Mouse (Mus musculus): ENCODE data around the gene Hsf5. TPM values are rescaled to one million over a fixed set of nuclear protein-coding genes. Genes with fewer than 3 reads are reported as not detected.

Gene Hsf5
- total RNA-seq, 2 experiments from 2014 or later, result 0.47 to 0.66 TPM

- DNase-seq (ENCODE audit: low spot score in 2 of 2), result no peak
These were observed 69.4 kb downstream of the Hsf5 start for GRCm38 (mm10) chr11:87686407-87686806.

DNA sequence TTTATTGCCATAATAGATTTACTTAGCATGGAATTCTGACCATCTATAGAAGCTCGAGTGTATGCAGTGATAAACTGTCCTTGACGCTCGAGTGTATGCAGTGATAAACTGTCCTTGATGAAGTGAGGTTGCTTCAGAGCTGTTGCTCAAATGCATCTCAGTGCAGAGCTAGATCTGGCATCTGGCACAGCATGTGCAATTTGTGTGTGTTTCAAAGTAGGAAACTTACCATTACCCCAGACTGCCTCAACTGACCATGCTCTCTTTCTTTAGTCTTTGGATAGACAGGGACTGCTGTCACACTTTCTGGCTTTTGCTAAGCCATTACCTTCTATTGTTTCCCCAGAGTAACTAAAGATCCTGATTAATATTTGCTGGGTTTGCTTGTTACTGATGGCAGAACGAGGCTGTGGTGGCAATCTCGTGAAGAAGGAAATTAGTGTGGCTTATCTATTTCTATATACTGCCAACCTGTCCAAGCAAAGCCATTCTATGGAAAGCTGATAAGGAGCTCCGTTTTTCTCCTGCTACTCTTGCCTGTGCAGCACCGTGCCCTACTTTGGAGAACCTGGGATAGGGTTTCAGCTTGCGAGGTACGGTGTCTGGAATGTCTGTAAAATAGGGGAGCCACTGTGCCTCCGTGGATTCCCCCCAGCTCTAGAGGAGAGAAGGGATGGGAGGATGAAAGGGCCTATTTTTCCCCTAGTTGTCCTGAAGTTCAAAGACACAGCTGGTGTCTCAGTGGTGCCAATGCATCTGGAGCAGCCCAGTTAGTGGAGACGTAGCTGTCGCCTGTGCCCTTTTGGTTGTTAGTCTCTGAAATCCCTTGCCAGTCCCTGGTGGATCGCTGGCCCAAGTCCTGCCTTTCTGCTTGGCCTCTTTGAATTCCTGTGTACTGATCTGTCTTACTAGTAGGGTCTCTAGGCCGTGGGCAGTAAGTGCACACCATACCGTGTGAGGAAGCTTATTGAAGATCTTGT lies 70.6 kb downstream of the Hsf5 start:
- no peak for DNase-seq (ENCODE audit: low spot score in 2 of 2)

- DNase-seq (ENCODE audit: low spot score in 2 of 2), result no peak
These were observed 71.7 kb downstream of the Hsf5 start for GRCm38 (mm10) chr11:87688478-87689203.

DNA sequence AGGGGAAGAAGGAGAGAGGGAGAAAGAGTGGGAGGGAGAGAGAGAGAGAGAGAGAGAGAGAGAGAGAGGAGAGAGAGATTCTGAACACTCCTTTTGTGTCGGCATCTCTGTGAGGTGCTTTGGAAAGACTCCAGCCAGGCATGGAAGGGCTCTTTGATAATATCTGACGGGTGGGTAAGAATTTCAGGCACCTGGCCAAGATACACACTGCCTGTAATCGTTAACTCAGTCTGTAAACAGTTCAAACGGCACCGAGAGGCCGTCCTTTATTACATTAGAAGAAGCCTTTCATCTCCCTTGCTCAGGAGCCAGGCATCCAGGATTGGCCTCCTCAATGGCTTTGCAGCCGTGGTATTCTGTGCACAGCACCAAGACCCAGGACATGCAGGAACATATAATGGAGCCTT lies 72.4 kb downstream of the Hsf5 start:
- peak in 1 of 2 experiments; percentile 4 for DNase-seq (ENCODE audit: low spot score in 2 of 2)

GRCm38 (mm10) chr11:87690054-87690740 lies 73.2 kb downstream of the Hsf5 start:
- no peak for DNase-seq (ENCODE audit: low spot score in 2 of 2)

- DNase-seq (ENCODE audit: low spot score in 2 of 2), result no peak
These were observed 80.2 kb downstream of the Hsf5 start for GRCm38 (mm10) chr11:87697131-87697682.

GRCm38 (mm10) chr11:87698126-87698525 lies 81.2 kb downstream of the Hsf5 start:
- no peak for DNase-seq (ENCODE audit: low spot score in 2 of 2)

GRCm38 (mm10) chr11:87701108-87701507 lies 84.1 kb downstream of the Hsf5 start:
- DNase-seq (ENCODE audit: low spot score in 2 of 2), result no peak

DNA sequence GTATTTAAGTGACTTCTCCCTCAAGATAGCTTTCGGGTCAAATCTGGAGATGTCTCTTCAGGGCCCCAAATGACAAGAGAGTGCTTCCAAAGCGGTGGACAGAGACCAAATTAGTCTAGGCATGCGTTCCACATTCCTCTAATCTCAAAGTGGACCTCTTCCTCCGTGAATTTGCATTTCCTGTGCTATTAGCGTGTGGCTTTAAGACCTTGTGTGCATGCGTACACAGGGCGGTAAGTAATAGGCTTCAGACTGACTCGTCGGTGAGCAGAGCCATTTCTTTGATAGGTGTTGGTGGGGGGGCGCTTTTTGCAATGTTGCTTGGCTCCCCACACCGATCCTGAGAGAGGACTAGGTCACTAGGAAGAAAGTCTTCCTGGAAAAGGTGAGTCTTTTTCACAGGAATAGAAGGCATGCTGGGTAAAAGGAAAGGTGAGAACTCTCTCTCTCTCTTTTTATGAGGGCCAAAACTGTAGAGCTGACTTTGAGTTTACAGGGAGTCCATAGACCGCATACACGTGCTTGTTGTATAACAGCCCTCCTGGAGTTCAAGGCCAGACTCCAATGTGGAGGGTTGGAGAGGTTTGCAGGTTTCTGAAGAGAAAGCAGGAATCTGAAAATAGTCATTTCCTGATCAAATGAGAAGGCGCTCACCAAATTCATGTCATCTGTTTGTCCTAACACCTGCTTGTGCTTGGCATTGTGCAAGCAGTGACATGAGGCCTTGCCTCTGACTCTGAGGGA lies 85.1 kb downstream of the Hsf5 start:
- DNase-seq (ENCODE audit: low spot score in 2 of 2), result no peak

DNA sequence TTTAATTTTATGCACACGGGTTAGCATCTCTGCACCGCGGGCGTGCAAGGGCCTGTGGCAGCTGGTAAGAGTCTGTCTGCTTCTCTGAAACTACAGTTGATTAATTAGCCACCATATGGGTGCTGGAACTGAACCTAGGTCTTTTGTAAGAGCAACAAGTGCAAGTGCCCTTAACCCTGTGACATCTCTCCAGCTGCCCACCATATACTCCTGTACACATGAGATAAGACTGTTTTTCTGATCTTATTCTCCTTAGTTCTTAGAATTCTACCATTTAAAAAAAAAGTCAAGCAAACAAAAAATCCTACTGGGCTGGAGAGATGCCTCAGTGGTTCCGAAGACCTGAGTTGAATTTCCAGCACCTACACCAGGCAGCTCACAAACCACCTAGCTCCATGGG lies 86.7 kb downstream of the Hsf5 start:
- DNase-seq (ENCODE audit: low spot score in 2 of 2), result no peak

DNA sequence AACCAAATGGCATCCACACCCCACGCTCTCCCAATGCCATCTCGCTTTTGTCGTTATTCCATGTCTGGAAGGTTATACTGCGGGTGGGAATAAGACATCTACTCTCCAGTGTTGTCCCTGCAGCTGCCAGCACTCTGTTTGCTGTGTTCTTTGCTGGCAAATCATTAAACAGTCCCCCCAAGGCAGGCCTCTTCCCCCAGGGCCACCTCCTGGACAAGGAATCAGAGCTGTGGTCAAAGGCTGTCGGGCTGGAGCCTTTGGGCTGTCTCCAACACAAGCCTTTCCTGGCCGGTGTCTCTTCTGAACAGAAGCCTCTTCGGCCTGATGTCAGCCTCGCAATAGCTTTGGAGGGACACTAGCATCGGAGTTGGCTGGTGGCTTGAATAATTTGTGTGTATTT lies 87.3 kb downstream of the Hsf5 start:
- DNase-seq (ENCODE audit: low spot score in 2 of 2), result no peak

- DNase-seq (ENCODE audit: low spot score in 2 of 2), result no peak
These were observed 90.6 kb downstream of the Hsf5 start for GRCm38 (mm10) chr11:87707570-87707969.

GRCm38 (mm10) chr11:87708979-87709378 lies 92.0 kb downstream of the Hsf5 start:
- DNase-seq (ENCODE audit: low spot score in 2 of 2), result peak in 1 of 2 experiments; percentile 6

Other genes starting within 250 kb of the Hsf5 start
- 1 to 10 TPM; 4.5 to 4.6 TPM for gene Rad51c, start 212.2 kb upstream of the Hsf5 start, total RNA-seq (2021)
- under 1 TPM; 0.15 to 0.23 TPM for gene Tex14, start 212.1 kb upstream of the Hsf5 start, total RNA-seq (2021)
- not detected for gene Gm11492, start 50.5 kb upstream of the Hsf5 start, total RNA-seq (2021)
- 100 to 1,000 TPM; 172 to 222 TPM for gene Sept4, start 48.3 kb upstream of the Hsf5 start, total RNA-seq (2021)
- 10 to 100 TPM; 91.7 to 96.4 TPM for gene Mtmr4, start 25.0 kb upstream of the Hsf5 start, total RNA-seq (2021)
- gene Rnf43, start 45.6 kb downstream of the Hsf5 start, total RNA-seq (2021), result 1 to 10 TPM; 2.5 to 3.1 TPM
- 10 to 100 TPM; 75.6 to 77.3 TPM for gene Supt4a, start 120.4 kb downstream of the Hsf5 start, total RNA-seq (2021)
- gene Tspoap1, start 143.4 kb downstream of the Hsf5 start, total RNA-seq (2021), result 100 to 1,000 TPM; 128 to 144 TPM
- under 1 TPM in 1 of 2 experiments, not detected in 1; 0.22 TPM for gene Mpo, start 176.4 kb downstream of the Hsf5 start, total RNA-seq (2021)
- gene Lpo, start 211.1 kb downstream of the Hsf5 start, total RNA-seq (2021), result under 1 TPM; 0.15 to 0.37 TPM
- gene Mks1, start 236.1 kb downstream of the Hsf5 start, total RNA-seq (2021), result 1 to 10 TPM; 5.6 TPM

Measured in layer of hippocampus, adult 18-20 months (tissue).